Mouse (Mus musculus): ENCODE measurements around the gene Adat3. TPM values are rescaled to one million over a fixed set of nuclear protein-coding genes. Genes with fewer than 3 reads are reported as not detected.
"Not testable (repeated sequence)": the region's sequence is repeated elsewhere in the genome, so short reads cannot be mapped to it uniquely, and the experiment has no call there.

The Adat3 gene
- polyA plus RNA-seq, 1 experiment from 2014 or later: 7.0 TPM

DNA sequence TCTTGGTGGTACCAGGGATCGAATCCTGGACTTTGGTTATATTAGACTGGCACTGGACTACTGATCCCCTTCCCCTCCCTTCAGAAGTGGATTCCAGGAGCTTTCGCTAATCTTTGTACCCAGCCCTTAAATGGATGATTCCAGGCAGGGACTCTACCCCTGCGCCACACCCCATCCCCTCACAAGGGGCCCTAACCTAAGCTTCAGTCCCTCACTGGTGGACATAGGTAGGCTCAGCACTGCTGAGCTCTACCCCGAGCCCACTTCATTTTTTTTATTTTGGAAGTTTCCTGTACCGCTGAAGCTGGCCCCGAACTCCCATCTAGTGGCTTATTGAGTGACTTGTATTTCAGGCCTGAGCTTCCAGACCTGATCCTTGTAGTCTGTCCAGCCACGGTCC lies 684 bp downstream of the Adat3 start:
- Histone ChIP-seq H3K36me3 (peaks cover 26% of the 10 kb centered on the region), H3K9ac (peak overlapping the region; percentile 53), H3K9me3 (replicated peaks) (no peaks in the 10 kb centered on the region), H3K4me2 (replicated peaks) (peak overlapping the region; percentile 76), H3K4me3 (replicated peaks) (peak overlapping the region; percentile 88), H3K27me3 (no peaks in the 10 kb centered on the region), H3K4me1 (peaks cover 28% of the 10 kb centered on the region), H3K27ac (replicated peaks) (peak overlapping the region; percentile 91)
- ATAC-seq (ENCODE audit: insufficient number of reproducible peaks, low FRiP score, low TSS enrichment, low read depth): no peak
- 29% methylated on average over 7 of the region's 7 CpGs for WGBS

DNA sequence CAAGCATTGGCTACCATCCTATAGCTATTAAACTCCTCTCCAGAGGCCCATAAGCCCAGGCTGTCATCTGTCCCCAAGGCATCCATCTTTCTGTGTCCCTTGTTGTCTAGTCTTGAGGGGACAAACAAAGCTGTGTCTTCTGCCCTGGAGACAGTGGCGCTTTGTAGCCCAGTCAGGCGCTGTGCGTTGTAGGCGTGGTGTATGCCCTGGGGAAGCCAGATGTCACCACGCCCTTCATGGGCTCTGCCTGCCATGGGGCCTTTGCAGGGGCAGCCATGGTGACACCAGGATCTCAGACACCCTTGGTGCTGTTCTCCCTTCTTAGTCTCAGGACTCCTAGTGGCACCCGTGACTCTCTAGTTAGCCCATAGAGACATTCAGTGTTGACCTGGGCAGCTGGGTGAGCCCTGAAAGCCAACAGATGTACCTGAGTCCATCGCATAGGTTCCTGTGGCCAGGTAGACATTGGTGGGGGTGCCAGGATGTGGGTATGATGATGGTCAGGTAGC lies 1.4 kb downstream of the Adat3 start:
- Histone ChIP-seq H3K27me3 (no peaks in the 10 kb centered on the region), H3K27ac (replicated peaks) (no peak overlapping the region), H3K4me2 (replicated peaks) (peak overlapping the region; percentile 76), H3K36me3 (peaks cover 33% of the 10 kb centered on the region), H3K9me3 (replicated peaks) (no peaks in the 10 kb centered on the region), H3K9ac (peak overlapping the region; percentile 53; the same call in 1 of the 2 replicates), H3K4me3 (replicated peaks) (peak overlapping the region; percentile 88), H3K4me1 (peaks cover 28% of the 10 kb centered on the region)
- 76% methylated on average over 7 of the region's 7 CpGs for WGBS
- ATAC-seq (ENCODE audit: insufficient number of reproducible peaks, low FRiP score, low TSS enrichment, low read depth): no peak

DNA sequence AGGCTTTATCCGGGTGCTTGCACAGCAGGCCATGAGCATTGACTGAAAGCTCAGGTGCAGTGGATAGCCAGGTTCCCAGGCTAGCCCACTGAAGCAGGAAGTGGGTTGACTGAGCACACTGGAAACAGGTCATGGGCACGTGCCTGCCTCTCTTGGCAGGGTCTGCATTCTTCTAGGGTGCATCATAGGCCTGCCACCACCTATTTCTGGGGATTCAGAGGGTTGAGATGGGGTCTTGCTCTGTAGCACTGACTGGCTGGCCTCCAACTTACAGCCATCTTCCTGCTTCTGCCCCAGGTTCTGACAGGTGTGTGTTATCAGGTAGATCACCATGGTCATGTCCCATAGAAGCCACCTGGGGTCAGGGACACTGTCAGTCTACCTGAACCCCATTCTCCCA lies 2.3 kb downstream of the Adat3 start:
- Histone ChIP-seq H3K4me1 (peaks cover 28% of the 10 kb centered on the region), H3K36me3 (peaks cover 42% of the 10 kb centered on the region), H3K27ac (replicated peaks) (no peak overlapping the region), H3K4me2 (replicated peaks) (no peak overlapping the region), H3K27me3 (no peaks in the 10 kb centered on the region), H3K9ac (no peak overlapping the region), H3K4me3 (replicated peaks) (no peak overlapping the region), H3K9me3 (replicated peaks) (no peaks in the 10 kb centered on the region)
- no peak for ATAC-seq (ENCODE audit: insufficient number of reproducible peaks, low FRiP score, low TSS enrichment, low read depth)
- 87% methylated on average over 2 of the region's 2 CpGs for WGBS

DNA sequence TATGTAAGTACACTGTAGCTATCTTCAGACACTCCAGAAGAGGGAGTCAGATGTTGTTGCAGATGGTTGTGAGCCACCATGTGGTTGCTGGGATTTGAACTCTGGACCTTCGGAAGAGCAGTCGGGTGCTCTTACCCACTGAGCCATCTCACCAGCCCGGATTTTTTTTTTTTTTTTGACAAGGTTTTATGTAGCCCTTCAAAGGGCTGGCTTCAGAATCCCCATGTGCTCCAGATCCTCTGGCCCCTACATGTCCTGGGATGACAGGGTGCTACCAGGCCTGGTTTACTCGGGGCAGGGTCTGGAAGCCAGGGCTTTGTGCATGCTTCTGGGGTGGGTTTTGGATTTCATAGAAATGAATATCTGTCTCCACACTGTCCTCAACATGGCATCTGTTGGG lies 3.0 kb downstream of the Adat3 start, which contains the start of gene Gm49322:
Gm49322 (plus strand) TSS at position 301 of the 400 bp plus-strand sequence.
- Histone ChIP-seq H3K36me3 (peaks cover 49% of the 10 kb centered on the region), H3K4me1 (peaks cover 28% of the 10 kb centered on the region)
- not testable (repeated sequence) for H3K4me3 ChIP-seq (replicated peaks); H3K9ac ChIP-seq; H3K9me3 ChIP-seq (replicated peaks); ATAC-seq (ENCODE audit: insufficient number of reproducible peaks, low FRiP score, low TSS enrichment, low read depth); H3K27me3 ChIP-seq; H3K27ac ChIP-seq (replicated peaks); H3K4me2 ChIP-seq (replicated peaks)
- 78% methylated on average over 4 of the region's 4 CpGs for WGBS

DNA sequence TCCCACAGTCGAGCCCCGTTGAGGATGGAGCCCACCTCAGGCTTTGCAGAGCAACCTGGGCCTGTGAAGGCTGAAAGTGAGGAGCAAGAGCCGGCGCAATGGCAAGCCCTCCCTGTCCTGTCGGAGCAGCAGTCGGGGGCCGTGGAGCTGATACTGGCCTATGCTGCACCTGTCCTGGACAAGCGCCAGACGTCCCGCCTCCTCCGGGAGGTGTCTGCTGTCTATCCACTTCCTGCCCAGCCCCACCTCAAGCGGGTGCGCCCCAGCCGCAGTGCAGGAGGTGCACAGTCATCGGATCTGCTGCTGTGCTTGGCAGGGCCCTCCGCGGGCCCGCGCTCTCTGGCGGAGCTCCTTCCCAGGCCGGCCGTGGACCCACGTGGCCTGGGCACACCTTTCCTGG lies 3.6 kb downstream of the Adat3 start:
- 87% methylated on average over 23 of the region's 23 CpGs for WGBS

DNA sequence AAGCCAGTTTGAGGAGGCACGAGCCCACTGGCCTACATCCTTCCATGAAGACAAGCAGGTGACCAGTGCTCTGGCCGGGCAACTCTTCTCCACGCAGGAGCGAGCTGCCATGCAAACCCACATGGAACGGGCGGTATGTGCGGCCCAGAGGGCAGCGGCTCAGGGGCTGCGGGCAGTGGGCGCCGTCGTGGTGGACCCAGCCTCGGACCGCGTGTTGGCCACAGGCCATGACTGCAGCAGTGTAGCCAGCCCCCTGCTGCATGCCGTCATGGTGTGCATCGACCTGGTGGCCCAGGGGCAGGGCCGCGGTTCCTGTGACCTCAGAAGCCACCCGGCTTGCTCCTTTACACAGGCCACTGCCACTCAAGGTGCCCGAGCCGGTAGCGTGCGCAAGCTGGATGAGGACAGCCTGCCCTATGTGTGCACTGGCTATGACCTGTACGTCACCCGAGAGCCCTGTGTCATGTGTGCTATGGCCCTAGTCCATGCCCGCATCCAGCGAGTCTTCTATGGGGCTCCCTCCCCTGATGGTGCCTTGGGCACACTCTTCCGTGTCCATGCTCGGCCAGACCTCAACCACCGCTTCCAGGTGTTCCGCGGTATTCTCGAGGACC lies 4.2 kb downstream of the Adat3 start:
- H3K4me3 ChIP-seq (replicated peaks): no peak overlapping the region
- H3K4me1 ChIP-seq: peaks cover 28% of the 10 kb centered on the region
- peaks cover 57% of the 10 kb centered on the region for H3K36me3 ChIP-seq

More for the DNA sequence above, 3.6 kb downstream of the Adat3 start:
- Histone ChIP-seq H3K27ac (replicated peaks) (no peak overlapping the region; the same call in 1 of the 2 replicates), H3K4me3 (replicated peaks) (no peak overlapping the region), H3K27me3 (no peaks in the 10 kb centered on the region), H3K4me1 (peaks cover 28% of the 10 kb centered on the region), H3K9ac (no peak overlapping the region), H3K4me2 (replicated peaks) (no peak overlapping the region), H3K9me3 (replicated peaks) (no peaks in the 10 kb centered on the region), H3K36me3 (peaks cover 52% of the 10 kb centered on the region)
- ATAC-seq (ENCODE audit: insufficient number of reproducible peaks, low FRiP score, low TSS enrichment, low read depth): no peak

DNA sequence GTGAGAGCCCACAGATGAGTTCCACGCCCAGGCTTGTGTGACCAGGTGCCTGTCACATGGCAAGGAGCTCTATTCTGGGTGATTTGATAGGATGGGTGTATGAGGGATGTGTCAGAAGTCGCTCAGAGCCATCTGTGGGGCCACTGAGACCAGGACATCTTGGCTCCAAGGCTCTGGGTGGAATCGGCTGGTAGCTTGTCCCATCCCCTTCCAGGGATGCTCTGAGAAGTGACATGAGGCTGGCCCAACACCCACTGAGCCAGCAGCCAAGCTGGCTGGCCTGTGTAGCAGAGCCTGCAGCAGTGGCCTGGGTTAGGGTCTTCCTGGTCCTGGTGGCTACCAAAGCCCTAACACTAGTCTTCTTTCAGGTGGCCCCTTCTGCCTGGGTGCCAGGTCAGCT lies 5.8 kb downstream of the Adat3 start:
- Histone ChIP-seq H3K27ac (replicated peaks) (no peak overlapping the region), H3K9me3 (replicated peaks) (no peaks in the 10 kb centered on the region), H3K4me2 (replicated peaks) (no peak overlapping the region), H3K9ac (no peak overlapping the region), H3K4me1 (peaks cover 21% of the 10 kb centered on the region), H3K4me3 (replicated peaks) (no peak overlapping the region), H3K27me3 (no peaks in the 10 kb centered on the region), H3K36me3 (peaks cover 70% of the 10 kb centered on the region)
- ATAC-seq (ENCODE audit: insufficient number of reproducible peaks, low FRiP score, low TSS enrichment, low read depth): no peak
- 86% methylated on average over 3 of the region's 3 CpGs for WGBS

More for the DNA sequence above, 4.2 kb downstream of the Adat3 start:
- Histone ChIP-seq H3K9me3 (replicated peaks) (no peaks in the 10 kb centered on the region), H3K4me2 (replicated peaks) (no peak overlapping the region), H3K9ac (no peak overlapping the region), H3K27ac (replicated peaks) (no peak overlapping the region), H3K27me3 (no peaks in the 10 kb centered on the region)
- no peak for ATAC-seq (ENCODE audit: insufficient number of reproducible peaks, low FRiP score, low TSS enrichment, low read depth)
- 93% methylated on average over 34 of the region's 34 CpGs for WGBS

DNA sequence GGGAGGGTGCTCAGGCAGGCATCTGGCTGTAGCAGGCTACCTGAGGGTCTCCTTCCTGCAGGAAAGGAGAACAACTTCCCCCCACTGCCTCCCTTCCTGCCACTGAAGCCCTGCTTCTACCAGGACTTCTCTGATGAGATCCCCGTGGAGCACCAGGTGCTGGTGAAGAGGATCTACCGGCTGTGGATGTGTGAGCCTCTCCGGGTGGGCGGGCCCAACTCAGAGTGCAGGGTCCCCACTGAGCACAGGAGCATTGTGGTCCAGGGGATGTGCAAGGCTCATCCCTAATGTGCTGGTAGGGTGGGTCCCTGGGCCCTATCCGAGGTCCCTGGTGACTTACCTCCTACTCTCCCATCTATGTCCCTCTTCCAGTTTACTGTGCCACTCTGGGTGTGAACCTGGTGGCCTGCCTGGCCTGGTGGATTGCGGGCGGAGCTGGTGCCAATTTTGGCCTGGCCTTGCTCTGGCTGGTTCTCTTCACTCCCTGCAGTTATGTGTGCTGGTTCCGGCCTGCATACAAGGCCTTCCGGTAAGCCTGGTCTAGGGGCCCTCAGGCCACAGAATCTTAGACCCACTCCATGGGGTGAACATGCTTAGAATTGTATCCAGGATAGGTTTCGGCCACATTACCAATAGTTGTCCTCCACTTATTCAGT lies 6.7 kb downstream of the Adat3 start:
- Histone ChIP-seq H3K27me3 (no peaks in the 10 kb centered on the region), H3K36me3 (peaks cover 79% of the 10 kb centered on the region), H3K9ac (no peak overlapping the region), H3K27ac (replicated peaks) (no peak overlapping the region), H3K4me3 (replicated peaks) (no peak overlapping the region), H3K4me2 (replicated peaks) (no peak overlapping the region), H3K4me1 (peaks cover 11% of the 10 kb centered on the region), H3K9me3 (replicated peaks) (no peaks in the 10 kb centered on the region)
- no peak for ATAC-seq (ENCODE audit: insufficient number of reproducible peaks, low FRiP score, low TSS enrichment, low read depth)
- 89% methylated on average over 10 of the region's 10 CpGs for WGBS

DNA sequence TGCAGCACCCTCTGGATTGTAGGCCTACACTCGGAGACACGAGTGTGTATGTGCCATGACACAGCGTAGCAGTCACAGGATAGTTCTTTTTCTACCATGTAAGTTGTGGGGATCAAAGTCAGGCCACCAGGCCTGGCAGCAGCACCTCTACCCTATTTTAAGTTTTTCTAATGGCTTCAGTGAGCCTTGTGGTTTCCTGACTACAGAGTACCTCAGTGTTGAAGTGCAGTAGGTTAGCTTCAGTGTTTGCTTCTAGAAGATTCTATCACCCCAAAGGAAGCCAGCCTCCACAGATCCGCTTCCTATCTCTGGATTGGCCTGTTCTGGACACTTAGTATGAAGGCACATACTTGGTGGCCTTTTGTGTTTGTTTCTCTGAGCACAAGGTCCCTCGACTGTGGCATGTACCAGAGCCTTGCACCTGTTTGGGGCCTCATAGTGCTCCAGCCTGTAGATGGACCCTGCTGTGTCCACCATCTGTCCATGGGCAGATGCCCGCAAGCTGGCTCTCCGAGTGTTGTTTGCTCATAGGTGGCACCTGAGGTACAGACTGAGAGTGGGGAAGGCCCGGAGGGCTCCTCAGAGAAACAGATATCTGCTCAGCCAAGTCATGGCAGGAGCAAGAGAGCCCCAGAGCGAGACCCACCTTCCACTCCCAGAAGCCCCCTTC lies 7.6 kb downstream of the Adat3 start:
- Histone ChIP-seq H3K4me2 (replicated peaks) (no peak overlapping the region), H3K4me3 (replicated peaks) (no peak overlapping the region), H3K4me1 (0 out of 2 replicates have a peak, but pooled peaks cover 8% of the 10 kb centered on the region), H3K9me3 (replicated peaks) (no peaks in the 10 kb centered on the region), H3K36me3 (peaks cover 88% of the 10 kb centered on the region), H3K27ac (replicated peaks) (no peak overlapping the region), H3K27me3 (no peaks in the 10 kb centered on the region), H3K9ac (no peak overlapping the region)
- no peak for ATAC-seq (ENCODE audit: insufficient number of reproducible peaks, low FRiP score, low TSS enrichment, low read depth)
- WGBS: 88% methylated on average over 9 of the region's 9 CpGs

DNA sequence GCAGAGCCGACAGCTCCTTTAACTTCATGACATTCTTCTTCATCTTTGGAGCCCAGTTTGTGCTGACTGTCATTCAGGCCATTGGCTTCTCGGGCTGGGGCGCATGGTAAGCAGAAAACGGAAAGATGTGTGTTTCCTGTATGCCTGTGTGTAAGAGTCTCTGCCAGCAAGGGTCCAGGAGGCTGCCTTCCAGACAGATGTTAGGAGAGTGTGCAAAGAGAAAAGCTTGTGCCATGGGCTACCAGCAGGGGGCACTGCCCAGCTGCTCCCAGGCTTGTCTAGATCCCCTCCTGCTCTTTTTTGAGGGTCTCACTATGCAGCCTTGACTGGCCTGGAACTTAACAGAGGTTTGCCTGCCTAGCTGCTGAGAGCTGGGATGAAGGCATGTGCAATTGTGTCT lies 8.3 kb downstream of the Adat3 start:
- Histone ChIP-seq H3K27me3 (no peaks in the 10 kb centered on the region), H3K27ac (replicated peaks) (no peak overlapping the region), H3K9ac (no peak overlapping the region), H3K4me3 (replicated peaks) (no peak overlapping the region), H3K36me3 (peaks cover 93% of the 10 kb centered on the region), H3K4me1 (0 out of 2 replicates have a peak, but pooled peaks cover 7% of the 10 kb centered on the region), H3K9me3 (replicated peaks) (no peaks in the 10 kb centered on the region), H3K4me2 (replicated peaks) (no peak overlapping the region)
- 0 out of 2 replicates have a peak, but pooled peaks have one; percentile 9 for ATAC-seq (ENCODE audit: insufficient number of reproducible peaks, low FRiP score, low TSS enrichment, low read depth)
- WGBS: 59% methylated on average over 4 of the region's 4 CpGs

DNA sequence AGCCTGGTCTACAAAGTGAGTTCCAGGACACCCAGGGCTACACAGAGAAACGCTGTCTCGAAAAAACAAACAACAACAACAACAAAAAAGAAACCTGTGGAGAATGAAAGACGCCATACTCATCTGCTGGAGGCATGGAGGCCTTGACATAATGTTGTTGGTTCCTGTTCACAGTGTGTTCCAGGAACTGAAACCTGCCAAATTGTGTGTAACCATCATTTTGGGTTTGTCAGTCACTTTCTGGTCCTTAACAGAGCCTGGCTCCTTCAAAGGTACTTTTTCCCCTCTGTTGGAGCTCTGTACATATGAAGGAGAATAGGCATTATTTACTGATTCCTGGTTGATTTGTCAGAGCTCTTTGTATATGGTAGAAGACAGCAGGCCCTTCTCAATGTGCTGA lies 9.2 kb downstream of the Adat3 start:
- H3K27ac ChIP-seq (replicated peaks): no peak overlapping the region
- H3K4me2 ChIP-seq (replicated peaks): no peak overlapping the region
- no peak overlapping the region for H3K9ac ChIP-seq
- WGBS: 95% methylated on average over 3 of the region's 3 CpGs
- H3K27me3 ChIP-seq: no peaks in the 10 kb centered on the region
- H3K36me3 ChIP-seq: peaks cover 90% of the 10 kb centered on the region
- no peak for ATAC-seq (ENCODE audit: insufficient number of reproducible peaks, low FRiP score, low TSS enrichment, low read depth)
- no peaks in the 10 kb centered on the region for H3K9me3 ChIP-seq (replicated peaks)
- no peak overlapping the region for H3K4me3 ChIP-seq (replicated peaks)
- H3K4me1 ChIP-seq: no peaks in the 10 kb centered on the region
